Mouse (Mus musculus) intestine, embryonic 14.5 days (tissue): ENCODE measurements around the gene Snhg11. TPM values are rescaled to one million over a fixed set of nuclear protein-coding genes. Genes with fewer than 3 reads are reported as not detected.
A peak's percentile ranks its signal among the peaks of the same experiment; 100 is the strongest.
"Not testable (repeated sequence)": the region's sequence is repeated elsewhere in the genome, so short reads cannot be mapped to it uniquely, and the experiment has no call there.

Experiments
- ATAC-seq: fragments of 200-750 bp; cut with Nextera tagmentation; replicated peaks from 2 replicates; pipeline ENCODE4 v1.8.0; 2017; ENCODE audit warnings: low read depth, moderate number of reproducible peaks, moderate TSS enrichment, moderate library complexity; ENCODE audit not compliant: low FRiP score, low TSS enrichment
- DNase-seq: peaks from one replicate; pipeline ENCODE4 v3.0.0-alpha.2; 2018; ENCODE audit warnings: low spot score
- H3K27ac ChIP-seq: fragments of 300-500 bp; sonication (generic); 2 replicates; pipeline ENCODE4 v1.5.1; 2014; ENCODE audit warnings: low read depth, mild to moderate bottlenecking, control low read depth
- H3K27me3 ChIP-seq: fragments of 300-500 bp; sonication (generic); replicated peaks from 2 replicates; pipeline ENCODE4 v1.6.1; 2014; ENCODE audit warnings: low read length, control low read depth; ENCODE audit not compliant: control insufficient read depth, insufficient read depth
- H3K36me3 ChIP-seq: fragments of 300-500 bp; sonication (generic); 2 replicates; pipeline ENCODE4 v1.6.1; 2014; ENCODE audit warnings: low read length, control low read depth; ENCODE audit not compliant: control insufficient read depth, insufficient read depth
- H3K4me1 ChIP-seq: fragments of 300-500 bp; sonication (generic); replicated peaks from 2 replicates; pipeline ENCODE4 v1.6.1; 2014; ENCODE audit warnings: low read length, control low read depth, mixed read lengths; ENCODE audit not compliant: control insufficient read depth, insufficient read depth
- H3K4me2 ChIP-seq: fragments of 300-500 bp; sonication (generic); 2 replicates; pipeline ENCODE4 v1.6.1; 2014; ENCODE audit warnings: low read length
- H3K4me3 ChIP-seq: fragments of 300-500 bp; sonication (generic); 2 replicates; pipeline ENCODE4 v1.5.1; 2014; ENCODE audit warnings: low read depth, low read length, control low read depth, mixed read lengths
- H3K9ac ChIP-seq: fragments of 300-500 bp; sonication (generic); 2 replicates; pipeline ENCODE4 v1.6.1; 2014; ENCODE audit warnings: mild to moderate bottlenecking, low read length
- H3K9me3 ChIP-seq: fragments of 300-500 bp; sonication (generic); 2 replicates; pipeline ENCODE4 v1.6.1; 2016; ENCODE audit warnings: low read length, control low read depth; ENCODE audit not compliant: control insufficient read depth
- WGBS: fragments of 180-500 bp; shearing (Covaris S2); extraction: QIAGEN DNeasy Blood & Tissue Kit; methylation state at CpG from one replicate; pipeline ENCODE4 v1.1.7; 2014; 5-methylcytosine and 5-hydroxymethylcytosine counted together
- polyA plus RNA-seq: library from polyadenylated mRNA; unstranded; fragments of >200 nt; fragmentation: Nextera tagmentation; extraction: Ambion mirVana; gene quantifications from 2 replicates; pipeline ENCODE4 v1.2.1, GENCODE M21; 2014

The Snhg11 gene
- polyA plus RNA-seq, 1 experiment from 2014 or later, result 6.1 TPM

DNA sequence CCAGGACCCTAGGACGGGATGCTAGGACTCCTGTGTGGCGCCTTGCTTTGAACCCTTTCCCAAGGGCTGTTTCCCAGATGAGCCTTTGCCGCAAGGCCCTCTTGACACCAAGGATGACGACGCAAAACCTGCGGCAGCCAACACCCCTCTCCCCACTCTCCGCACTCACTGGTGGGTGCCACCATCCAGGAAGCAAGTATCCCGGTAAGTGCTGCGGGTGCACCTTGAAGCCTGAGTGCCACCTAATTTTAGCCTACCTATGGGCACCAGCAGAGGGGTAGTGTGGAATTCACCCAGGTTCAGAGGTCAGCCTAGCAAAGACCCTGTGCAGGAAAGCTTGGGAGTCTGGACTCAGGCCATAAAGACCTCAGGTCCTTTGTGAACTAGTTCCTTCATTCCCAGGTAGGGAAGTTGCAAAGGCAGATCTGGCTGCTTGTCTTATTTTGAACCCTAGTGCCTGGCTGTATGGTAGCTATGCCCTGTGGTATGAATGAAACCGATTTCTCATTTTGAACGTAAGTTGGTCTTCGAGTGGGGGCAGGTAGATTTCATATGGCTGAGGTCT is 767 bp downstream of the Snhg11 start:
- peak overlapping the region; percentile 33; the same call in 1 of the 2 replicates for H3K4me3 ChIP-seq
- peaks cover 4% of the 10 kb centered on the region; the same call in 1 of the 2 replicates for H3K4me1 ChIP-seq
- ATAC-seq (no peak), DNase-seq (no peak)
- no peak overlapping the region for H3K9ac ChIP-seq
- no peaks in the 10 kb centered on the region for H3K36me3 ChIP-seq
- H3K27me3 ChIP-seq, result peaks cover 20% of the 10 kb centered on the region
- 29% methylated on average over 12 of the region's 12 CpGs for WGBS
- H3K4me2 ChIP-seq, result peak overlapping the region; percentile 60
- no peaks in the 10 kb centered on the region for H3K9me3 ChIP-seq
- H3K27ac ChIP-seq, result no peak overlapping the region

DNA sequence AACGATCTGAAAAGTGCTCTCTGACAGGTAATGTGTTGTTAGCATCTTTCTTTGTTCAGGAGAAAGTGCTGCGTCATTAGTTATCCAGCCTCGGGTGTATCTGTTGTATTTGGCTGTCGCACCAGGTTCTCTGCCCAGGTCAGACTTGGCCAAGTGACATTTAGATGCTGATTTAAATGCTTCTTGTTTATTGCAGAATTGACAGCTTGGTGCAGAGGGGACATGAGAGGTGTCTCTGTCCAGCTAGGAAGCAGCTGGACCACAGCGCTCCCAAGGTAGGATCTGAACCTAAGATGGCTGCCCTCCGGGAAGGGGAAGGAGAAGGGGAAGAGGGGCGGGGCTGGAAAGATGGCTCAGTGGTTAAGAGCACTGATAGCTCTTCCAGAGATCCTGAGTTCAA is 1.4 kb downstream of the Snhg11 start:
- Histone ChIP-seq H3K4me2 (no peak overlapping the region), H3K27me3 (peaks cover 20% of the 10 kb centered on the region), H3K36me3 (no peaks in the 10 kb centered on the region), H3K9ac (no peak overlapping the region), H3K4me1 (peaks cover 4% of the 10 kb centered on the region; the same call in 1 of the 2 replicates), H3K4me3 (no peak overlapping the region), H3K9me3 (no peaks in the 10 kb centered on the region), H3K27ac (no peak overlapping the region)
- WGBS, result 64% methylated on average over 7 of the region's 7 CpGs
- no peak for DNase-seq
- no peak for ATAC-seq

DNA sequence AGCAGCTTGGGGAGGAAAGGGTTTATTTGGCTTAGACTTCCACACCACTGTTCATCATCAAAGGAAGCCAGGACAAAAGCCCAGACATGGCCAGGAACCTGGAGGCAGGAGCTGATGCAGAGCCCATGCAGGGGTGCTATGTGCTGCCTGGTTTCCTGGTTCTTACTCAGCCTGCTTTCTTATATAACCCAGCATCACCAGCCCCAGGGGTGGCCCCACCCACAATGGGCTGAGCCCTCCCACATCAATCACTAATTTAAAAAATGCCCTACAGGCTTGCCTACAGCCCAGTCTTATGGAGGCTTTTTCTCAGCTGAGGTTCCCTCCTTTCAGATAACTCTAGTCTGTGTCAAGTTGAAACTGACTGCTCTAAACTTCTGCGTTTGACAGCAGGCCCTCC is 2.4 kb downstream of the Snhg11 start:
- no peaks in the 10 kb centered on the region for H3K9me3 ChIP-seq

DNA sequence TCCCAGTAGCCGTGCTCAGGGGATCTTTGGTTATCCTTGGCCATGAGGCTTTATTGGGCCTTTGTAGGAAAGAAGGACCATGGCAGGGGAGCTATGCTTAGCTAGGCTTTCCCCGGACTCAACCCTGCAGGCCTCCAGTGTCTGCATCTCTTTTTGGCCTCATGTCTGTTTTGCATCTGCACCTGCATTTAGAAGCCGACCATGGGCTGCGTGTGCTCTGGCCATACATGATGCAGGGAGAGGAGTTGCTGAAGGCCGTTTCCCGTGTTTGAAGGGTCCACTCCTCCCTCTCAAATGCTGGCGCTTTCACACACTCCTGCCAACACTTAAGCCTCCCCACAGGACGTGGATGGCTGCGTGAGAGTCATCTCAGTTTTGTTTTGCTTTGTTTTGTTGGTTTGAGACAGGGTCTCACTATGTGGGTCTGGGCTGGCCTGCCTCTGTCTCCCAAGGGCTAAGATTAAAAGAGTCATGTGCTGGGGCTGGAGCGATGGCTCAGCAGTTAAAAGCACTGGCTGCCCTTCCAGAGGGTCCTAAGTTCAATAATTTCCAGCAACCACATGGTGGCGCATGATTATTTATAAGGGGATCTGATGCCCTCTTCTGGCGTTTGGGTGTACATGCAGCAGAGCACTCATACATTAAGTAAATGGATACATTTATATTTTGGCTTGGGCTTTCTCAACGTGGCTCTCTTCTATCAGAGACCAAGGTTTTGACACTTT is 4.1 kb downstream of the Snhg11 start:
- peaks cover 20% of the 10 kb centered on the region for H3K27me3 ChIP-seq
- DNase-seq, result no peak
- no peak; the same call in 1 of the 2 replicates for ATAC-seq
- H3K9ac ChIP-seq, result no peak overlapping the region
- no peak overlapping the region for H3K27ac ChIP-seq
- H3K9me3 ChIP-seq, result no peaks in the 10 kb centered on the region
- H3K4me1 ChIP-seq, result peaks cover 4% of the 10 kb centered on the region; the same call in 1 of the 2 replicates
- H3K4me3 ChIP-seq, result no peak overlapping the region
- H3K36me3 ChIP-seq, result no peaks in the 10 kb centered on the region
- no peak overlapping the region for H3K4me2 ChIP-seq
- 43% methylated on average over 13 of the region's 13 CpGs for WGBS

More for the DNA sequence above, 2.4 kb downstream of the Snhg11 start:
- Histone ChIP-seq H3K4me1 (peaks cover 4% of the 10 kb centered on the region; the same call in 1 of the 2 replicates), H3K9ac (no peak overlapping the region), H3K36me3 (no peaks in the 10 kb centered on the region), H3K27me3 (peaks cover 20% of the 10 kb centered on the region), H3K27ac (no peak overlapping the region), H3K4me3 (no peak overlapping the region), H3K4me2 (no peak overlapping the region)
- no peak for DNase-seq
- 84% methylated on average over 1 of the region's 1 CpGs for WGBS
- no peak for ATAC-seq

DNA sequence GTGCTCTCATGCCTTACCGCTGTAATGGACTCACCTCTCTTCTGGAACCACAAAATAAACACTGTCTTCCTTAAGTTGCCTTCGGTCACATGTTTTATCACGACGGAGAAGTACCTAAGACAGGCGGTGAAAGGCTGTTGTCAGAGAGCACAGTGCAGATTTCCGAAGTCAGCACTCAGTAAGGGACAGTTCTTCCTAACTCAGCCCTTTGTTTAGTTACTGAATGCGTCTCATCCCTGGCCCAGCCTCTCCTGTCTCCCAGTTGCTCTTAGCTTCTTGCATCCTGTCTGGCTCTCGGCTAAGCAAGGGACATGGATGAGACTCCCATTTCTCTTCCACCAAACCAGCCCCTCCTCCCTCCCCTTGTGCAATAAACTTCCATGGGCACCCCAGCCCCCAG is 10.6 kb downstream of the Snhg11 start:
- 29% methylated on average over 8 of the region's 8 CpGs for WGBS
- ATAC-seq (no peak), DNase-seq (peak; percentile 49)
- no peaks in the 10 kb centered on the region for H3K4me1 ChIP-seq
- no peaks in the 10 kb centered on the region for H3K9me3 ChIP-seq
- H3K27me3 ChIP-seq, result no peaks in the 10 kb centered on the region
- no peaks in the 10 kb centered on the region for H3K36me3 ChIP-seq
- no peak overlapping the region for H3K4me2 ChIP-seq
- H3K4me3 ChIP-seq, result no peak overlapping the region
- H3K9ac ChIP-seq, result no peak overlapping the region
- H3K27ac ChIP-seq, result no peak overlapping the region

DNA sequence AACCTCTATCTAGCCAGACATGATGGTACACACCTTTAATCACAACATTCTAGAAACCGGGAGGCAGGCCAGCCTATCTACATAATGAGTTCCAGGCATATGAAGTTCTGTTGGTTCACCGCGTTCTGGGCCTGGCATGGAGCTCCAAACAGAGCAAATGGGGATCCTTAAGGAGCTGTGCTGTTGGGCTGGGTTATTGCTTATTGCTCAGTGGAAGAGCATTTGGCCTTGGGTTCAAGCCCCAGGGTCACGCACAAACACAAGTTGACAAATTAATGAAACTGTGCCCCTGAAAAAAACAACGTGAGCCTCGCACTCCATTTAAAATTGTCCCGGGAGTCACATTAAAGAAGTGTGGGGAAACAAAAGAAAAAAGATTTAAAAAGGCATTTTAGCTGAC is 14.0 kb downstream of the Snhg11 start:
- 91% methylated on average over 7 of the region's 7 CpGs for WGBS
- DNase-seq, result peak; percentile 25
- H3K9me3 ChIP-seq, result no peaks in the 10 kb centered on the region
- no peak overlapping the region for H3K4me2 ChIP-seq
- ATAC-seq, result no peak
- no peak overlapping the region for H3K27ac ChIP-seq
- no peak overlapping the region for H3K4me3 ChIP-seq
- no peaks in the 10 kb centered on the region for H3K4me1 ChIP-seq
- no peak overlapping the region for H3K9ac ChIP-seq
- H3K36me3 ChIP-seq, result no peaks in the 10 kb centered on the region
- H3K27me3 ChIP-seq, result no peaks in the 10 kb centered on the region

DNA sequence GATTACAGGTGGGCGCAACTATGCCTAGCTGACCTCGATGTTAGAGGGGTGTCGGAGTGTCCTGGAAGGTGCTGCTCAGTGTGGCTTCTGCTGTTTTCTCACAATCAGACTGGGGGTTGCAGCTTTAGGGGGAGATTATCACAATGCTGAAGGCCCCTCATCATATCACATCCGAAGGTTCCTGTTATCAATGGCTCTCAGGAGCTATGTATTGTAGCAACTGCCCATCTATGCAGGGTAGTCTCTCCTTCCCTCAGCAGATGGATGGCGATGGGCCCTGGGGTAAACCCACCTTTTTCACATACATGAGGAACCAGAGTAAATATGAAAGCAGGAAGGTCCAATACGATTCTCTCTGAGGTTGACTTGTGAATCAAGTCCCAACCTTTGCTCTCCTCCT is 20.9 kb downstream of the Snhg11 start:
- H3K36me3 ChIP-seq, result no peaks in the 10 kb centered on the region
- no peaks in the 10 kb centered on the region for H3K4me1 ChIP-seq
- no peaks in the 10 kb centered on the region for H3K27me3 ChIP-seq
- no peak for ATAC-seq
- no peaks in the 10 kb centered on the region for H3K9me3 ChIP-seq
- H3K4me3 ChIP-seq, result no peak overlapping the region
- H3K4me2 ChIP-seq, result no peak overlapping the region
- no peak overlapping the region for H3K27ac ChIP-seq
- 86% methylated on average over 6 of the region's 6 CpGs for WGBS
- no peak overlapping the region for H3K9ac ChIP-seq
- no peak for DNase-seq

DNA sequence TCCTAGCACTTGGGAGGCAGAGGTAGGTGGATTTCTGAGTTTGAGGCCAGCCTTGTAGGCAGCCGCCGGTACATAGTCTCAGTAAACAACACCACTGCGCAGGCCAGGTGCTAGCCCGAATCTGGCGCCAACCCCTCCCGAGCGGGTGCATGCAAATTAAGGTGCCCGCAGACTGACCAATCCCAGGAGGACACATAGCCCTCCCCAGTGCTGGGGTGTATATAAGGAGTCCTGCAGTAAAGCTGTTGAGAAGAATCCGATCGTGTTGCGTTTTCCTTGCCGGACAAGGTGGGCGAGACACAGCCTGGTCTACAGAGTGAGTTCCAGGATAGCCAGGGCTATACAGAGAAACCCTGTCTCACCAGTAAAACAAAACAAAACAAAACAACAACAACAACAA is 21.7 kb downstream of the Snhg11 start:
- H3K4me2 ChIP-seq, H3K27ac ChIP-seq, H3K9ac ChIP-seq, H3K27me3 ChIP-seq, H3K4me3 ChIP-seq, H3K36me3 ChIP-seq, DNase-seq, H3K9me3 ChIP-seq, H3K4me1 ChIP-seq: not testable (repeated sequence)
- peak; percentile 53; the same call in 1 of the 2 replicates for ATAC-seq
- 49% methylated on average over 13 of the region's 13 CpGs for WGBS

DNA sequence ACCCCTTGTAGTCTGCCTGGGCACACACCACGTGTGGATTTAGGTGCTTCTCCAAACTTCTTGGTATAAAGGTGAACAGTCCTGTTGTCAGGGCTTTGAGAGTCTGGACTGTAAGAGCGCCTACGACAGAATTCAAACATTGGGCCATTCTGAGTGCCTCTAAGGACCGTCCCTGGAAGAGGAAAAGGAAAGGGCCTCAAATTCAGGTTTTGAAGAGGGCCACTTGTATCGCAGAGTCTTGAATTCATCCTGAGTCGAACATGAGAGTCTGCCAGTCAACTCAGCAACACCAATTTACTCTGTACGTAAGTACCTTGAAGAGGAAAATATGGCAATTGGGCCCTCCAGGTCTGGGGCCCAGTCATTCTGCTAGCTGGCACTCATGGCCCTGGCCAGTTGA is 27.5 kb downstream of the Snhg11 start:
- Histone ChIP-seq H3K4me1 (no peaks in the 10 kb centered on the region), H3K9ac (no peak overlapping the region), H3K9me3 (no peaks in the 10 kb centered on the region), H3K4me3 (no peak overlapping the region), H3K27me3 (no peaks in the 10 kb centered on the region), H3K36me3 (no peaks in the 10 kb centered on the region), H3K27ac (no peak overlapping the region), H3K4me2 (no peak overlapping the region)
- ATAC-seq, result no peak
- DNase-seq, result no peak
- 83% methylated on average over 7 of the region's 7 CpGs for WGBS
